Mouse (Mus musculus): Measurements from ENCODE around the gene Ccr1. TPM values are rescaled to one million over a fixed set of nuclear protein-coding genes. Genes with fewer than 3 reads are reported as not detected.

Gene Ccr1
- total and polyA plus RNA-seq, 3 experiments = 0.07 TPM; not detected in 2

- no peak for TF ChIP-seq TCF12 (IDR thresholded peaks at IDR 0.05; ENCODE audit: low read depth, low read length)
- TF ChIP-seq GABPA (IDR thresholded peaks at IDR 0.05; ENCODE audit: low read depth, low read length) = no peak
- TF ChIP-seq MEF2A (IDR thresholded peaks at IDR 0.05; ENCODE audit: extremely low read depth, insufficient replicate concordance, low read depth, low read length, poor library complexity, severe bottlenecking) = no peak
- no peak for TF ChIP-seq CHD2 (IDR thresholded peaks at IDR 0.05; ENCODE audit: low read length)
- TF ChIP-seq USF2 (IDR thresholded peaks at IDR 0.05; ENCODE audit: borderline replicate concordance in 1 of 2, insufficient read depth in 1 of 2, low read depth in 1 of 2, low read length in 2 of 2) = no peak
- TF ChIP-seq HCFC1 (IDR thresholded peaks at IDR 0.05; ENCODE audit: low read depth, low read length) = no peak
- TF ChIP-seq ZNF384 (IDR thresholded peaks at IDR 0.05; ENCODE audit: low read depth, low read length) = no peak
- no peak for TF ChIP-seq KAT2A (conservative IDR thresholded peaks at IDR 0.05; ENCODE audit: low read depth, low read length)
- TF ChIP-seq ZMIZ1 (IDR thresholded peaks at IDR 0.05; ENCODE audit: low read depth, low read length) = no peak
- no peak for TF ChIP-seq CTCF (IDR thresholded peaks at IDR 0.05 in 2 of 3, conservative IDR thresholded peaks at IDR 0.05 in 1 of 3; ENCODE audit: control insufficient read depth in 1 of 3, insufficient read depth in 1 of 3, low read depth in 2 of 3, low read length in 3 of 3, poor library complexity in 1 of 3, severe bottlenecking in 1 of 3)
- TF ChIP-seq ZKSCAN1 (IDR thresholded peaks at IDR 0.05; ENCODE audit: low read depth, low read length) = no peak
- TF ChIP-seq RCOR1 (IDR thresholded peaks at IDR 0.05; ENCODE audit: low read depth, low read length) = no peak
- TF ChIP-seq ZC3H11A (IDR thresholded peaks at IDR 0.05; ENCODE audit: low read depth, low read length) = no peak
- TF ChIP-seq BHLHE40 (IDR thresholded peaks at IDR 0.05; ENCODE audit: borderline replicate concordance, low read depth, low read length) = no peak
- TF ChIP-seq EP300 (IDR thresholded peaks at IDR 0.05; ENCODE audit: low read depth in 1 of 2, low read length in 2 of 2) = no peak
- no peak for TF ChIP-seq MYB (IDR thresholded peaks at IDR 0.05; ENCODE audit: low read depth, low read length)
- TF ChIP-seq SIN3A (IDR thresholded peaks at IDR 0.05; ENCODE audit: low read length) = no peak
- TF ChIP-seq UBTF (IDR thresholded peaks at IDR 0.05; ENCODE audit: borderline replicate concordance, insufficient read depth, low read depth, low read length) = no peak
- H3K27ac ChIP-seq (ENCODE audit: control insufficient read depth, low read depth, low read length) = no peak overlapping the region
Observed at GRCm38 (mm10) chr9:123960161-123960560, 8.3 kb downstream of the Ccr1 start.

DNA sequence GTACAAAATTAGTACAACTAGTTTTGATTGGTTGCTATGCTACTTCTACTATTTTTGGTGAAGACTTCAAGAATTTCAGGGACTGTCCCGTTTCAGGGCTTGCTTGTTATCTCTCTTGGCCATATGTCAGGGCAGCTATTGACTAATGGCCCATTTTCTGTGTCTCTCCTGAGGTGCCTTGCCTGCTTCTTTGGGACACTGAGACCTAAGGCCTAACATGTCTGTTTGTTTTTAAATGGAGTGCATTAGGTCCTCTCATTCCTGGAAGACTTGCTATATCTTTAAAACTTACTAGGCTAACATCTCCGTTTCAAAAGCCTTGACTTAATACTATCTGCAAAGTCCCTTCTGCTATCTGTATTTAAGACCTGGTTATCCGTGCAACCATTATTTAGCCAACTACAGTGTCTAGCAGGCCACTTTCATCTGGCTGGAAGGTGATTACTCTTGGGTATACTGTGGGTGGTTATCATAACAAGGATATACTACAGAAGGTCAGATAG, 10.5 kb downstream of the Ccr1 start:
- Histone ChIP-seq H3K4me1 (ENCODE audit: control insufficient read depth in 1 of 2, insufficient read depth in 2 of 2, low read length in 2 of 2) (peaks cover 5 to 6% of the 10 kb centered on the region in 2 experiments), H3K79me2 (ENCODE audit: control insufficient read depth, insufficient read depth, low read length, poor library complexity) (no peaks in the 10 kb centered on the region), H3K9ac (ENCODE audit: control insufficient read depth, low read depth, low read length, poor library complexity, severe bottlenecking) (no peak overlapping the region), H3K27ac (ENCODE audit: control insufficient read depth, low read depth, low read length) (peak overlapping the region; percentile 40), H3K4me3 (ENCODE audit: control insufficient read depth in 1 of 2, insufficient read depth in 1 of 2, low read depth in 2 of 2, low read length in 2 of 2) (no peak overlapping the region), H3K36me3 (ENCODE audit: control insufficient read depth in 1 of 2, insufficient read depth in 2 of 2, low read length in 2 of 2) (peaks cover 0 to 12% of the 10 kb centered on the region in 2 experiments; a peak in 2 of 4 replicates), H3K9me3 (replicated peaks; ENCODE audit: insufficient read depth, low read length) (no peaks in the 10 kb centered on the region), H3K27me3 (ENCODE audit: control insufficient read depth in 1 of 2, insufficient read depth in 2 of 2, low read length in 2 of 2) (no peaks in the 10 kb centered on the region)
- peak; percentile 71 for TF ChIP-seq TCF12 (IDR thresholded peaks at IDR 0.05; ENCODE audit: low read depth, low read length)
- TF ChIP-seq ETS1 (IDR thresholded peaks at IDR 0.05; ENCODE audit: low read depth, low read length) = 0 out of 2 replicates have a peak, but pooled peaks have one; percentile 27
- TF ChIP-seq CTCF (IDR thresholded peaks at IDR 0.05 in 2 of 3, conservative IDR thresholded peaks at IDR 0.05 in 1 of 3; ENCODE audit: control insufficient read depth in 1 of 3, insufficient read depth in 1 of 3, low read depth in 2 of 3, low read length in 3 of 3, poor library complexity in 1 of 3, severe bottlenecking in 1 of 3) = no peak
- peak; percentile 46 to 70; a peak in 3 of 4 replicates for TF ChIP-seq EP300 (IDR thresholded peaks at IDR 0.05; ENCODE audit: low read depth in 1 of 2, low read length in 2 of 2)
- TF ChIP-seq ZMIZ1 (IDR thresholded peaks at IDR 0.05; ENCODE audit: low read depth, low read length) = no peak
- no peak for TF ChIP-seq JUND (IDR thresholded peaks at IDR 0.05; ENCODE audit: low read depth, low read length)
- peak; percentile 68; the same call in 1 of the 2 replicates for TF ChIP-seq GATA1 (IDR thresholded peaks at IDR 0.05; ENCODE audit: low read depth, low read length)
- TF ChIP-seq RAD21 (IDR thresholded peaks at IDR 0.05; ENCODE audit: low read depth, low read length) = no peak
- peak; percentile 94 for TF ChIP-seq TAL1 (IDR thresholded peaks at IDR 0.05; ENCODE audit: low read length)
- DNase-seq (ENCODE audit: low read depth, low spot score) = peak; percentile 80

More at GRCm38 (mm10) chr9:123960161-123960560, 8.3 kb downstream of the Ccr1 start:
- no peaks in the 10 kb centered on the region for H3K9me3 ChIP-seq (replicated peaks; ENCODE audit: insufficient read depth, low read length)
- peaks cover 0 to 12% of the 10 kb centered on the region in 2 experiments; a peak in 2 of 4 replicates for H3K36me3 ChIP-seq (ENCODE audit: control insufficient read depth in 1 of 2, insufficient read depth in 2 of 2, low read length in 2 of 2)
- H3K9ac ChIP-seq (ENCODE audit: control insufficient read depth, low read depth, low read length, poor library complexity, severe bottlenecking) = no peak overlapping the region
- H3K27me3 ChIP-seq (ENCODE audit: control insufficient read depth in 1 of 2, insufficient read depth in 2 of 2, low read length in 2 of 2) = no peaks in the 10 kb centered on the region
- DNase-seq (ENCODE audit: low read depth, low spot score) = no peak
- H3K79me2 ChIP-seq (ENCODE audit: control insufficient read depth, insufficient read depth, low read length, poor library complexity) = no peaks in the 10 kb centered on the region
- peaks cover 5 to 6% of the 10 kb centered on the region in 2 experiments for H3K4me1 ChIP-seq (ENCODE audit: control insufficient read depth in 1 of 2, insufficient read depth in 2 of 2, low read length in 2 of 2)
- H3K4me3 ChIP-seq (ENCODE audit: control insufficient read depth in 1 of 2, insufficient read depth in 1 of 2, low read depth in 2 of 2, low read length in 2 of 2) = no peak overlapping the region

Measured in MEL (cell line).